Mouse (Mus musculus) midbrain, embryonic 14.5 days (tissue): ENCODE results near the gene Ptpn3. TPM values are rescaled to one million over a fixed set of nuclear protein-coding genes. Genes with fewer than 3 reads are reported as not detected.

Experiments used
- ATAC-seq: fragments of 200-750 bp; cut with Nextera tagmentation; 2 replicates; pipeline ENCODE4 v1.8.0; 2017; ENCODE audit warnings: moderate number of reproducible peaks, moderate library complexity; ENCODE audit not compliant: low FRiP score, low TSS enrichment
- DNase-seq: peaks from one replicate; pipeline ENCODE4 v3.0.0-alpha.2; 2015
- H3K27ac ChIP-seq: fragments of 300-500 bp; sonication (generic); replicated peaks from 2 replicates; pipeline ENCODE4 v1.5.1; 2014; ENCODE audit warnings: mild to moderate bottlenecking, low read depth, low read length, moderate library complexity
- H3K27me3 ChIP-seq: fragments of 300-500 bp; sonication (generic); 2 replicates; pipeline ENCODE4 v1.6.1; 2014; ENCODE audit warnings: low read length, control low read depth, mixed read lengths; ENCODE audit not compliant: control insufficient read depth, insufficient read depth
- H3K36me3 ChIP-seq: fragments of 300-500 bp; sonication (generic); 2 replicates; pipeline ENCODE4 v1.6.1; 2014; ENCODE audit warnings: low read length, control low read depth; ENCODE audit not compliant: control insufficient read depth, insufficient read depth
- H3K4me1 ChIP-seq: fragments of 300-500 bp; sonication (generic); 2 replicates; pipeline ENCODE4 v1.6.1; 2014; ENCODE audit warnings: mild to moderate bottlenecking, antibody characterized with exemption, low read length, control low read depth; ENCODE audit not compliant: control insufficient read depth, insufficient read depth
- H3K4me2 ChIP-seq: fragments of 300-500 bp; sonication (generic); 2 replicates; pipeline ENCODE4 v1.6.1; 2014; ENCODE audit warnings: mild to moderate bottlenecking, low read length, moderate library complexity
- H3K4me3 ChIP-seq: fragments of 300-500 bp; sonication (generic); replicated peaks from 2 replicates; pipeline ENCODE4 v1.5.1; 2014; ENCODE audit warnings: low read depth, low read length
- H3K9ac ChIP-seq: fragments of 300-500 bp; sonication (generic); replicated peaks from 2 replicates; pipeline ENCODE4 v1.6.1; 2014; ENCODE audit warnings: mild to moderate bottlenecking, low read length, moderate library complexity
- H3K9me3 ChIP-seq: fragments of 300-500 bp; sonication (generic); 2 replicates; pipeline ENCODE4 v1.6.1; 2016; ENCODE audit warnings: low read length, control low read depth, mixed read lengths; ENCODE audit not compliant: control insufficient read depth
- WGBS: fragments of 180-500 bp; shearing (Covaris S2); extraction: QIAGEN DNeasy Blood & Tissue Kit; methylation state at CpG from one replicate; pipeline ENCODE4 v1.1.7; 2014; 5-methylcytosine and 5-hydroxymethylcytosine counted together
- polyA plus RNA-seq: library from polyadenylated mRNA; unstranded; fragments of >200 nt; fragmentation: Nextera tagmentation; extraction: Ambion mirVana; gene quantifications from 2 replicates; pipeline ENCODE4 v1.2.1, GENCODE M21; 2014

Ptpn3 gene
- 3.1 and 3.8 TPM in 2 replicates for polyA plus RNA-seq

- H3K4me3 ChIP-seq, result peak within 1 kb of the TSS; percentile 71
- H3K9me3 ChIP-seq, result no peaks in the 10 kb centered on the region
- ATAC-seq, result peak; percentile 75
- H3K4me1 ChIP-seq, result peaks cover 21% of the 10 kb centered on the region
- WGBS, result under 1% methylated on average over 42 of the region's 42 CpGs
- peak within 1 kb of the TSS; percentile 91 for H3K4me2 ChIP-seq
- H3K27me3 ChIP-seq, result peaks cover 30% of the 10 kb centered on the region
- H3K36me3 ChIP-seq, result no peaks in the 10 kb centered on the region
- peak within 1 kb of the TSS; percentile 52; the same call in 1 of the 2 replicates for H3K27ac ChIP-seq
- peak within 1 kb of the TSS; percentile 59 for H3K9ac ChIP-seq
- DNase-seq, result peak; percentile 86
Observed at GRCm38 (mm10) chr4:57301410-57302313, at the start of gene Ptpn3. TSS of gene Ptpn3 (minus strand) at chr4:57301837.

- no peaks in the 10 kb centered on the region for H3K36me3 ChIP-seq
- H3K4me1 ChIP-seq, result no peaks in the 10 kb centered on the region
- ATAC-seq (no peak), DNase-seq (no peak)
- WGBS, result 92% methylated on average over 2 of the region's 2 CpGs
- H3K27me3 ChIP-seq, result no peaks in the 10 kb centered on the region
- no peak overlapping the region for H3K4me3 ChIP-seq
- H3K4me2 ChIP-seq, result no peak overlapping the region
- no peaks in the 10 kb centered on the region for H3K9me3 ChIP-seq
- H3K9ac ChIP-seq, result no peak overlapping the region
- H3K27ac ChIP-seq, result no peak overlapping the region
Observed at GRCm38 (mm10) chr4:57350541-57350940, 48.9 kb upstream of the Ptpn3 start.

- no peaks in the 10 kb centered on the region for H3K36me3 ChIP-seq
- H3K4me2 ChIP-seq, result no peak overlapping the region
- ATAC-seq, result no peak
- no peak overlapping the region for H3K27ac ChIP-seq
- no peak overlapping the region for H3K4me3 ChIP-seq
- 91% methylated on average over 7 of the region's 7 CpGs for WGBS
- H3K4me1 ChIP-seq, result no peaks in the 10 kb centered on the region
- H3K9me3 ChIP-seq, result no peaks in the 10 kb centered on the region
- no peaks in the 10 kb centered on the region for H3K27me3 ChIP-seq
- H3K9ac ChIP-seq, result no peak overlapping the region
- no peak for DNase-seq
Observed at GRCm38 (mm10) chr4:57343996-57344395, 42.4 kb upstream of the Ptpn3 start.

- DNase-seq, result no peak
- 88% methylated on average over 17 of the region's 17 CpGs for WGBS
- Histone ChIP-seq H3K27me3 (no peaks in the 10 kb centered on the region), H3K4me3 (no peak overlapping the region), H3K27ac (no peak overlapping the region), H3K4me1 (no peaks in the 10 kb centered on the region), H3K9ac (no peak overlapping the region), H3K36me3 (no peaks in the 10 kb centered on the region), H3K9me3 (no peaks in the 10 kb centered on the region), H3K4me2 (no peak overlapping the region)
- no peak for ATAC-seq
Observed at GRCm38 (mm10) chr4:57338923-57339322, 37.3 kb upstream of the Ptpn3 start.

- no peak overlapping the region for H3K4me3 ChIP-seq
- H3K4me2 ChIP-seq, result no peak overlapping the region
- no peak overlapping the region for H3K27ac ChIP-seq
- H3K4me1 ChIP-seq, result no peaks in the 10 kb centered on the region
- H3K9me3 ChIP-seq, result no peaks in the 10 kb centered on the region
- ATAC-seq (no peak), DNase-seq (no peak)
- H3K36me3 ChIP-seq, result no peaks in the 10 kb centered on the region
- no peaks in the 10 kb centered on the region for H3K27me3 ChIP-seq
- H3K9ac ChIP-seq, result no peak overlapping the region
- 89% methylated on average over 9 of the region's 9 CpGs for WGBS
Observed at GRCm38 (mm10) chr4:57338061-57338460, 36.4 kb upstream of the Ptpn3 start.

GRCm38 (mm10) chr4:57335000-57335666 is 33.5 kb upstream of the Ptpn3 start:
- WGBS, result 45% methylated on average over 9 of the region's 9 CpGs
- Histone ChIP-seq H3K4me2 (no peak overlapping the region), H3K9ac (no peak overlapping the region), H3K4me1 (no peaks in the 10 kb centered on the region), H3K4me3 (no peak overlapping the region), H3K36me3 (no peaks in the 10 kb centered on the region), H3K9me3 (no peaks in the 10 kb centered on the region), H3K27ac (no peak overlapping the region), H3K27me3 (no peaks in the 10 kb centered on the region)
- no peak for DNase-seq
- ATAC-seq, result no peak

GRCm38 (mm10) chr4:57333926-57334548 is 32.4 kb upstream of the Ptpn3 start:
- Histone ChIP-seq H3K4me1 (no peaks in the 10 kb centered on the region), H3K9me3 (no peaks in the 10 kb centered on the region), H3K27me3 (no peaks in the 10 kb centered on the region), H3K36me3 (no peaks in the 10 kb centered on the region), H3K4me2 (no peak overlapping the region), H3K9ac (no peak overlapping the region), H3K4me3 (no peak overlapping the region), H3K27ac (no peak overlapping the region)
- WGBS, result 95% methylated on average over 12 of the region's 12 CpGs
- ATAC-seq (no peak), DNase-seq (no peak)

- Histone ChIP-seq H3K27me3 (no peaks in the 10 kb centered on the region), H3K9ac (no peak overlapping the region), H3K36me3 (no peaks in the 10 kb centered on the region), H3K4me3 (no peak overlapping the region), H3K9me3 (no peaks in the 10 kb centered on the region), H3K27ac (no peak overlapping the region), H3K4me2 (no peak overlapping the region), H3K4me1 (no peaks in the 10 kb centered on the region)
- 84% methylated on average over 3 of the region's 3 CpGs for WGBS
- ATAC-seq, result no peak
- DNase-seq, result no peak
Observed at GRCm38 (mm10) chr4:57332511-57332910, 30.9 kb upstream of the Ptpn3 start.
